Mouse (Mus musculus): ENCODE results near the gene Plscr2. TPM values are rescaled to one million over a fixed set of nuclear protein-coding genes. Genes with fewer than 3 reads are reported as not detected.

Gene Plscr2
- polyA plus RNA-seq, 2 experiments = 0.16 to 0.46 TPM

- no peak overlapping the region for H3K4me3 ChIP-seq (ENCODE audit: insufficient read depth in 1 of 2, low read depth in 2 of 2, low read length in 2 of 2)
- peaks cover 0 to 27% of the 10 kb centered on the region in 2 experiments; a peak in 2 of 4 replicates for H3K4me1 ChIP-seq (replicated peaks; ENCODE audit: control insufficient read depth in 2 of 2, insufficient read depth in 2 of 2, low read length in 1 of 2)
- no peak overlapping the region for H3K27ac ChIP-seq
- DNase-seq (ENCODE audit: low read depth in 3 of 3, low spot score in 3 of 3) = no peak
- no peak for ATAC-seq (ENCODE audit: insufficient read depth)
- no peak overlapping the region for H3K4me2 ChIP-seq (ENCODE audit: low read depth)
- TF ChIP-seq CTCF (IDR thresholded peaks at IDR 0.05; ENCODE audit: low read depth) = no peak
- TF ChIP-seq EP300 (IDR thresholded peaks at IDR 0.05; ENCODE audit: low read depth) = no peak
- H3K9me3 ChIP-seq (ENCODE audit: control insufficient read depth, low read length) = no peaks in the 10 kb centered on the region
- H3K27me3 ChIP-seq (ENCODE audit: control insufficient read depth, insufficient read depth, low read length) = no peaks in the 10 kb centered on the region
- 71% methylated on average over 4 of the region's 4 CpGs for whole genome bisulfite sequencing (ENCODE audit: insufficient replicate concordance)
- H3K36me3 ChIP-seq (replicated peaks; ENCODE audit: control insufficient read depth, insufficient read depth, low read depth) = no peaks in the 10 kb centered on the region; the same call in 1 of the 2 replicates
- no peak overlapping the region for H3K9ac ChIP-seq (replicated peaks)
Observed at GRCm38 (mm10) chr9:92272650-92273049, 2.8 kb upstream of the Plscr2 start.

DNA sequence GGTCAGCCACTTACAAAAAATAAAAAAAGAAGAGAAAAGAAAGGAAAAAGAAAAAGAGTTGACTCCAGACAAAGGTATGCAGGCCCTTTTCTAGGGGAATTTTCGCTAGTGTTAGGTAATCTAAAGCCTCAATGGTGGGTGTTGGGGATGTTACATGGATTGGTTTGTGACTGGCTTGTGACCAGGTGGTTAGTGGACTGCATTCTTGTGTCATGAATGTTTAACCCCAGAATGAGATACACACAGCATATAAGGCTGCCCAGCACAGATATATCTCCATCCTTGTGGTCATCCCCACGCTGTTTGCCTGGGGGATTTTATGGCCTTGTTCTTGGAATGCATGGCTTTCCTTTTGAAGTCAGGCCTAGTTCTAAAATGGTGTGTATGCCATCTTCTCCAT, 2.1 kb upstream of the Plscr2 start:
- H3K36me3 ChIP-seq (replicated peaks; ENCODE audit: control insufficient read depth, insufficient read depth, low read depth) = no peaks in the 10 kb centered on the region; the same call in 1 of the 2 replicates
- DNase-seq (ENCODE audit: low read depth in 3 of 3, low spot score in 3 of 3) (no peak), ATAC-seq (ENCODE audit: insufficient read depth) (no peak)
- H3K9me3 ChIP-seq (ENCODE audit: control insufficient read depth, low read length) = no peaks in the 10 kb centered on the region
- TF ChIP-seq CTCF (IDR thresholded peaks at IDR 0.05; ENCODE audit: low read depth) = no peak
- TF ChIP-seq EP300 (IDR thresholded peaks at IDR 0.05; ENCODE audit: low read depth) = no peak
- no peak overlapping the region for H3K4me3 ChIP-seq (ENCODE audit: insufficient read depth in 1 of 2, low read depth in 2 of 2, low read length in 2 of 2)
- no peak overlapping the region for H3K9ac ChIP-seq (replicated peaks)
- H3K4me2 ChIP-seq (ENCODE audit: low read depth) = no peak overlapping the region
- no peak overlapping the region for H3K27ac ChIP-seq
- 69% methylated on average over 2 of the region's 2 CpGs for WGBS (ENCODE audit: insufficient replicate concordance)
- H3K27me3 ChIP-seq (ENCODE audit: control insufficient read depth, insufficient read depth, low read length) = no peaks in the 10 kb centered on the region
- peaks cover 0 to 27% of the 10 kb centered on the region in 2 experiments; a peak in 2 of 4 replicates for H3K4me1 ChIP-seq (replicated peaks; ENCODE audit: control insufficient read depth in 2 of 2, insufficient read depth in 2 of 2, low read length in 1 of 2)

GRCm38 (mm10) chr9:92273956-92274762, 1.2 kb upstream of the Plscr2 start:
- no peak overlapping the region for H3K4me3 ChIP-seq (ENCODE audit: insufficient read depth in 1 of 2, low read depth in 2 of 2, low read length in 2 of 2)
- peak overlapping the region; percentile 0; the same call in 1 of the 2 replicates for H3K4me2 ChIP-seq (ENCODE audit: low read depth)
- no peaks in the 10 kb centered on the region for H3K27me3 ChIP-seq (ENCODE audit: control insufficient read depth, insufficient read depth, low read length)
- H3K9ac ChIP-seq (replicated peaks) = no peak overlapping the region
- no peaks in the 10 kb centered on the region for H3K9me3 ChIP-seq (ENCODE audit: control insufficient read depth, low read length)
- no peak for DNase-seq (ENCODE audit: low read depth in 3 of 3, low spot score in 3 of 3)
- TF ChIP-seq CTCF (IDR thresholded peaks at IDR 0.05; ENCODE audit: low read depth) = no peak
- no peak for TF ChIP-seq EP300 (IDR thresholded peaks at IDR 0.05; ENCODE audit: low read depth)
- WGBS (ENCODE audit: insufficient replicate concordance) = 10% methylated on average over 6 of the region's 6 CpGs
- peaks cover 0 to 27% of the 10 kb centered on the region in 2 experiments; a peak in 2 of 4 replicates for H3K4me1 ChIP-seq (replicated peaks; ENCODE audit: control insufficient read depth in 2 of 2, insufficient read depth in 2 of 2, low read length in 1 of 2)
- no peaks in the 10 kb centered on the region for H3K36me3 ChIP-seq (replicated peaks; ENCODE audit: control insufficient read depth, insufficient read depth, low read depth)
- peak; percentile 78 for ATAC-seq (ENCODE audit: insufficient read depth)
- H3K27ac ChIP-seq = no peak overlapping the region

- peak; percentile 18; the same call in 1 of the 2 replicates for ATAC-seq (ENCODE audit: insufficient read depth)
- H3K27ac ChIP-seq = no peak overlapping the region
- WGBS (ENCODE audit: insufficient replicate concordance) = 23% methylated on average over 7 of the region's 7 CpGs
- TF ChIP-seq CTCF (IDR thresholded peaks at IDR 0.05; ENCODE audit: low read depth) (no peak), EP300 (IDR thresholded peaks at IDR 0.05; ENCODE audit: low read depth) (no peak; the same call in 1 of the 2 replicates)
- peaks cover 0 to 23% of the 10 kb centered on the region in 2 experiments; a peak in 2 of 4 replicates for H3K4me1 ChIP-seq (replicated peaks; ENCODE audit: control insufficient read depth in 2 of 2, insufficient read depth in 2 of 2, low read length in 1 of 2)
- H3K9me3 ChIP-seq (ENCODE audit: control insufficient read depth, low read length) = no peaks in the 10 kb centered on the region
- H3K4me2 ChIP-seq (ENCODE audit: low read depth) = no peak overlapping the region
- H3K36me3 ChIP-seq (replicated peaks; ENCODE audit: control insufficient read depth, insufficient read depth, low read depth) = no peaks in the 10 kb centered on the region
- no peak overlapping the region for H3K9ac ChIP-seq (replicated peaks)
- no peak overlapping the region for H3K4me3 ChIP-seq (ENCODE audit: insufficient read depth in 1 of 2, low read depth in 2 of 2, low read length in 2 of 2)
- no peaks in the 10 kb centered on the region for H3K27me3 ChIP-seq (ENCODE audit: control insufficient read depth, insufficient read depth, low read length)
- no peak for DNase-seq (ENCODE audit: low read depth in 3 of 3, low spot score in 3 of 3)
Observed at GRCm38 (mm10) chr9:92276360-92276759, 958 bp downstream of the Plscr2 start.

- H3K4me1 ChIP-seq (replicated peaks; ENCODE audit: control insufficient read depth in 2 of 2, insufficient read depth in 2 of 2, low read length in 1 of 2) = peaks cover 0 to 7% of the 10 kb centered on the region in 2 experiments; a peak in 2 of 4 replicates
- no peaks in the 10 kb centered on the region for H3K36me3 ChIP-seq (replicated peaks; ENCODE audit: control insufficient read depth, insufficient read depth, low read depth)
- no peak overlapping the region for H3K9ac ChIP-seq (replicated peaks)
- no peak overlapping the region for H3K27ac ChIP-seq
- no peaks in the 10 kb centered on the region for H3K9me3 ChIP-seq (ENCODE audit: control insufficient read depth, low read length)
- H3K4me2 ChIP-seq (ENCODE audit: low read depth) = no peak overlapping the region
- TF ChIP-seq CTCF (IDR thresholded peaks at IDR 0.05; ENCODE audit: low read depth) (no peak), EP300 (IDR thresholded peaks at IDR 0.05; ENCODE audit: low read depth) (no peak)
- DNase-seq (ENCODE audit: low read depth in 3 of 3, low spot score in 3 of 3) = no peak
- H3K27me3 ChIP-seq (ENCODE audit: control insufficient read depth, insufficient read depth, low read length) = no peaks in the 10 kb centered on the region
- WGBS (ENCODE audit: insufficient replicate concordance) = 19% methylated on average over 1 of the region's 1 CpGs
- no peak overlapping the region for H3K4me3 ChIP-seq (ENCODE audit: insufficient read depth in 1 of 2, low read depth in 2 of 2, low read length in 2 of 2)
- no peak for ATAC-seq (ENCODE audit: insufficient read depth)
Observed at GRCm38 (mm10) chr9:92280048-92280447, 4.6 kb downstream of the Plscr2 start.
